Mouse (Mus musculus): ENCODE measurements around the gene Tbx1. TPM values are rescaled to one million over a fixed set of nuclear protein-coding genes. Genes with fewer than 3 reads are reported as not detected.

The Tbx1 gene
- total RNA-seq, 2 experiments from 2014 or later = 1.2 TPM

DNA sequence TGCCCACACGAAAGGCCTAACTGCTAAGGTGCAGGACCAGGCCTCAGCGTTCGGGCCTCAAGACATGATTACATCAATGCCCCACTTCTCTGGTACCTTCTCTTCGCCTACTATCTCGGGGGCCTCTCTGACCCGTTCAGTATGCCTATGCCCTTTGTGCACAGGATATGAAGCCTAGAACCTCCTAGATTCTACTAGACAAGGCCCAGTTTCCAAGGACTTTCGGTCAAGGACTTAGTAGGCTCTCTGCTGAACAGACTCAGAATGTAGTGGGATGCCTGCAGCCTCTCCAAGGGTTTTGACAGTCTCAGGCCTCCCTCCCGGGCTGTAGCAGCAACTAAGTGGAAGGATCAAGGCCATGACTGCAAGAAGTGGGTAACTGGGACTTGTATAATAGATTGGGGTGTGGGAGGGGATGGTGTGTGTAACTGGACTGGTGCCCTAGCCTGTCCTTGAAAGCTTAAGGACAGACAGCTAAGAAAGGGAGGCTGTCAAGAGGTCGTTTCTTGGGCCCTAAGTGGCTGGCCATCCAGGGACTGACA lies 1.3 kb downstream of the Tbx1 start:
- intact Hi-C loops (cut with DNase I) = loop anchor here (10.0 kb wide), 1 partner anchor 144 kb away; no protein-coding TSS in a partner anchor
- DNase-seq = no peak

- intact Hi-C loops (cut with DNase I) = loop anchor here (10.0 kb wide), 1 partner anchor 144 kb away; no protein-coding TSS in a partner anchor
- no peak for DNase-seq
These were observed 1.8 kb downstream of the Tbx1 start for GRCm38 (mm10) chr16:18588738-18589055.

DNA sequence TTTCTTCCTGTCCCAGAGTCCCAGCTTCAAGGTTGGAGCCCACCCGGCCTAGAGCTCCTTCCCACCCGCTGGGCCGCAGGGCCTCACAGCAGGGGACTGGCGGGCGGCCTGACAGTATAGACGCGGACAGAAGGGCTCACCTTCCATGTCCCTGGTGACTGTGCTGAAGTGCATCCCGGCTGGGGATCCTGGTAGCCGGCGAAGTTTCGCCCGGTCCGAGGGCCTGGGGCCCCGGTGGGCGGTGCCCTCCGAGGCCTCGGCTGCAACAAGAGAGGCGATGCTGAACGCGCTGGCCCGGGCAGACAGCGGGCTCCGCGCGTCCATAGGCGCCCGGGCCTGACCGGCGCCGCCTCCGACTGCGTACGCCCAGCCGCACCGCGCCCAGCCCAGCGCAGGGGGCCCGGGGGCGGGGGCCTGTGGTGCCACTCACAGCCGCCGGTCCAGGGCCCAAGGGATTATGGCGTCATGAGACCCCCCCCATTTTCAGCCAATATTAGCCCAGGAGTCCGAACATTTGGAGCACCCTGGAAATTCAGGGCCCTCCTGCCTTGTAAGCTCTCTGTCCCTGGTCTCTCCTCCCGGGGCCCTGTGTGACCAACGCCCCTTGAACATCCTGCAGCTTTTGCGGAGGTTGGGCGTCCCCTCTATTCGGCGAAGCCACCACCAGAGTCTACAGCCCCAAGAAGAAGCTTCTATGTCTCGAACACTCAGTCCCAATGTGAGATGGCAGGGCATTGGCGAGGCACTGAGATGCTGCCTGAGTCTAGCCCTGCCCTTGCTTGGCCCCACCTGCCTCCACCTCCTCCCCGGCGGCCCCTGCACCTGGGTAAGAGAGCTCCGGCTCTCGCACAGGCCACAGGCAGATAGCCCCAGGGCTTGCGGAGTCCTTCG lies 2.4 kb downstream of the Tbx1 start:
- DNase-seq = no peak
- intact Hi-C loops (cut with DNase I) = loop anchor here (10.0 kb wide), 1 partner anchor 143 kb away; no protein-coding TSS in a partner anchor

DNA sequence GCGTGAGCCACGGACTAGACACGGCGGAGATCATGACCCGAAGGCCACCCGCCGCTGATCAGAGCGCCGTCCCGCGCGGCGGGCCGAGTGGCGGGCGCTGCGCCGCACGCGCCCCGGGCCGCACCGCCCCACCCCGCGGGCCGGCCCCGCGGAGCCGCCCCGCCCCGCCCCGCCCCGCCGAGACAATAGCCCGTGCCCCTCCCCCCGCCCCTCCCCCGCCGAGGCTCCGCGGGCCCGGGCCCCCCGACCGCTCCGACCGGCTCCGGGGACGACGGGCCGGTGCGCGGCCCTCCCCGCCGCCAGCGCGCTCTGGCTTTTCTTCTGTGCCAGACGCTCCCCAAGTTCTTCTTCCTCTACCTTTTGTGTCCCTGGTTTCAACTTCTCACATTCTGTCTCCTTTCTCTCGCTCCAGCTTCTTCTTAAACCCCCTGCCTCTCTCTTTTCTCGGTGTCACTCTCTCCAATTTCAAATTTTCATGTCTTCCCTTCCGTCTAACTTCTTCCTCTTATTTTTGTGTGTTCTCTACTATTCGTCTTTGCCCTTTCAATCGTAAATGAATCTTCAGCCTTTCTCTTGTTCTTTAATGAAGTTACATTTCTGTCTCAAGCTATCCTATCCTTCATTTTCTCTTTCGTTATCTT lies 3.4 kb downstream of the Tbx1 start:
- no peak for DNase-seq
- intact Hi-C loops (cut with DNase I) = loop anchor here (10.0 kb wide), 1 partner anchor 142 kb away; no protein-coding TSS in a partner anchor

DNA sequence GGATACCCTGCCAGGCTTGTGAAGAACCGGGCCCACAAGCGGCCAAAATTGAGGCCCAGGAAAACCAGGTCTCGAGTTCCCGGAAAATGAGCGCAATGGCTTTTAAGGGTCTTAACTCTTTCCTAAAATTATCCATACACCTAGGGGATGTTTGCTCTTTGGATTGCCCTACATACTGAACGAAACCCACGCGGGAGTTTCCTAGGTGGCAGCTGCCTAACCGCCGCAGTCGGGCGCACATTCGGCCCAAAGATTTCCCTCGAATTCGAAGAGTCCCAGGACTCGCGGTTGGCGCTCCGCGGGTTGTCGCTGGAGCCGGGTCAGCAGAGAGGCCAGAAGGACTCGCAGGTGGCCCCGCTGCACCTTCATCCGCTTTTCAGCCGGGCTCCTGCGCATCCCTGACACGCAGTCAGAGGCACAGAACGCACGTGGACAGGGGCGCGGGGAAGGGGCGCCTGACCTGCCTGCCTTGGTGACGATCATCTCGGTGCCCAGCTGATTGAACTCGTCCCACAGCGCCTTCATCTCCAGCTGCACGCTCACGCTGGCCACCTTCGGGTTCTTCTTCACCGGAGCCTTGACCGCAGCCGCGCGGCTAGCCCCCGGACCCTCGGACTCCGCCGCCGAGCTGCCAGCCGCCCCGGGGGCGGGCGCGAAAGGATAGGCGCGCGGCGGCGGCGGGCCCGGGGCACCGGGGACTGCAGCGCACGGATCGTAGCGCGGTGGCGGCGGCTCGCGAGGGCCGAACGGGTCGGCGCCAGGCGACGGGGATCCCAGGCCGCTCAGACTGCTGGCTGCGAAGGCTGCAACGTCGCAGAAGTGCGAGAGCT lies 4.2 kb downstream of the Tbx1 start:
- no peak for DNase-seq
- intact Hi-C loops (cut with DNase I) = loop anchor here (10.0 kb wide), 1 partner anchor 141 kb away; no protein-coding TSS in a partner anchor

DNA sequence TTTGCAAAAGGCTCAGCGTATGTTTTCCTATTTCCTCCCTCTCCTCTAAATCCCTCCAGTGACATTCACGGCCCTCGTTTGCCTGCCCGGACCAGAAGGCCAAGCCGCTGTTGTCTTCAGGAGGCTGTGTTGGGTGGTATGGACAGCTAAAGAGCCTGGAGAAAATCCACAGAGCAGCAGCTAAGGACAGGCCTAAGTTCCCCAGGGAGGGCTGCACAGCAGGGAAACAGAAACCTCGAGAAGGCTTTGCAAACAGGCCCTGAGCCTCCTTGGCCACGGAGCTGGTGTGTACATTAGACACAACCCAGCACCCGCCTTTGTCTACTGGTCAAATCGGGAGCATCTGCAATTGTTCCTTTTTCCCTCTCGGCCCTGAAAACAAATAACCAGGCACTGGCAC lies 4.8 kb downstream of the Tbx1 start:
- no peak for DNase-seq
- intact Hi-C loops (cut with DNase I) = loop anchor here (10.0 kb wide), 1 partner anchor 141 kb away; no protein-coding TSS in a partner anchor

- intact Hi-C loops (cut with DNase I) = loop anchor here (10.0 kb wide), 1 partner anchor 140 kb away; no protein-coding TSS in a partner anchor
- no peak for DNase-seq
These were observed 5.5 kb downstream of the Tbx1 start for GRCm38 (mm10) chr16:18584901-18585510.

DNA sequence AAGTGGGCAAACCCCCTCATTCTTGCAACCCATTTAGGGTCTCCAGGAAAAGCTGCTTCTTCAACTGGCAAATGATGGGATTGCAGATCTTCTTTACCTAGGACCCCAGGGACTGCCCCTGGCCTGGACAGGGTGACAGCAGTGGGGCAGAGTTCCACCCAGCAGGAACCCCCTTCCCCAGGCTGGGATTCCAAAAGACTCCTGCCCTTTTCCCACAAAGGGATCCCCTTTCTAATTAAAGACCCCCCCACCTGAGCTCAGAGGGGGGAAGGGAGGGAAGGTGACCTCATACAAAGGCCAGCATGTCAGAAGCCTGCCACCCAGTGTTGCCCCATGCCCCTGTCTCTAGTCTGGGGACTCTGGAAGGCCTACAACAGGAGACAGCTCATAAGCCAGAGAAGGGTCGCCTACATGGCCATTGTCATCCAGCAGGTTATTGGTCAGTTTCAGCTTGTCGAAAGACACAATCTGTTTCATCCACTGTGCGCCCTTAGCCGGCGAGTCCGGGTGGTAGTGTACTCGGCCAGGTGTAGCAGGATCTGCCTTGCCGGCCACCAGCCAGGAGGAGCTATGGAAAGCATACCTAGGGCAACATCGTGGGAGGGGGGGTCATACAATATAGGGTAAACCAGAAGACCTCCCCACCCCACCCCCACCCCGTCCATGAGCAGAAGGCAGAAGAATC lies 6.7 kb downstream of the Tbx1 start:
- no peak for DNase-seq
- intact Hi-C loops (cut with DNase I) = loop anchor here (10.0 kb wide), 1 partner anchor 139 kb away; no protein-coding TSS in a partner anchor

GRCm38 (mm10) chr16:18583169-18583568 lies 7.3 kb downstream of the Tbx1 start:
- DNase-seq = no peak
- intact Hi-C loops (cut with DNase I) = loop anchor here (10.0 kb wide), 1 partner anchor 138 kb away; no protein-coding TSS in a partner anchor

DNA sequence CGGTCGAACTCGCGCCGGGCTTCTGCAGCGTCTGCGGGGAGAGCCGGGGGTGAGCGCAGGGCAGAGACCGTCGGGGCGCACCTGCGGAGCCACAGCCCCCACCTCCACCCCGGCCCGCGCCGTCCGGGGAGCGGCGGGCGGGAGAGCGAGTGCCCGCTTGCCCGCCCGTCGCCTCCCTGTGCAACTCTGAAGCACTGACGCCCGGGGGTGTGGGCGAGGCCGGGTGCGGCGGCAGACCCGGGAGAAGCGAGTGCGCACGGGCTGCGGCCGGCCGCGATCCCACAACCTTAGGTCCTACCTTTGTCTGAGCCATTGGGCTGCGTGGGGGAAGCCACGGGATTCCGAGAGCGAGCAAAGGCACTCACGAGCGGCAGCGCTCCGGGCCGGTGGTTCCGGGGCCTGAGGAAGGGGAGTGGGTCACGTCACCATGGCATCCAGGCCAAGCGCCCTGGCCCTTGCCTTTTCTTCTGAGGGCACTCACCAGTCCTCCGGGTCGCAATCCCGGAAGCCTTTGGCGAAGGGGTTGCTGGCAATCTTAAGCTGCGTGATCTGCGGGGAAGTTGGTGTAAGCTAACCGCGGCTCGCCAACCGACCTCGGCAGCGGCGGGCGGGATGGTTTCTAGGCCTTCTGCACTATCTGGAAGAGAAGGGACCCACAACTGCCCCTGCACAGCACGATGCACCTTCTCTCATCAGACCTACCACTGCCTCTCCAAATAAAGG lies 7.9 kb downstream of the Tbx1 start:
- intact Hi-C loops (cut with DNase I) = loop anchor here (10.0 kb wide), 1 partner anchor 138 kb away; no protein-coding TSS in a partner anchor
- DNase-seq = no peak

DNA sequence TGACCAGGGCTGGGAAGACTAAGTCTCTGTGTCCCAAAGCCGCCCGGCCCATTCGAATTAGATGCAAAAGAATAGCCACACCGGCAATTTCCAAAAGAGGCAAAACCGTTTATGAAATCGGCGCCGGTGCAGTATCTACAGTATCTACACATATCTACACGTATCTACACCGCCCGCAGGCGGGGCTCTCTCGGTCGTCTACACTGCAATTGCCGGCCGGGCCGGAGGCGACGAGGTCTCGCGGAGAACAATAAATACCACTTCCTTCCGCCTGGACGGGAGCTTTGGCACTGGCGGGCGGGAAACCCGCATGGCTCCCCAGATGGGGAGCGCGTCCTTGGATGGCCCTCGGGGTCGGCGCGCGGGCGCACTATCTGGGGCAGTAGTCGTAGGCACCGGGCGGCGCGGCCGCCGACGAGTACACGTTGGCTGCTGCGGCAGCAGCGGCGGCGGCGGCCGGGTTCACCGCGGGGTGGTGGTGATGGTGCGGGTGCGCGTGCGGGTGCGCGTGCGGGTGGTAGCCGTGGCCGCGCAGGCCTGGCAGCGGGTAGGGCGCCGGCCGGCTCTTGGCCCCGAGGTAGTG lies 8.8 kb downstream of the Tbx1 start:
- no peak for DNase-seq
- intact Hi-C loops (cut with DNase I) = loop anchor here (10.0 kb wide), 1 partner anchor 137 kb away; no protein-coding TSS in a partner anchor

GRCm38 (mm10) chr16:18581050-18581622 lies 9.3 kb downstream of the Tbx1 start:
- intact Hi-C loops (cut with DNase I) = loop anchor here (10.0 kb wide), 1 partner anchor 136 kb away; no protein-coding TSS in a partner anchor
- DNase-seq = no peak

- intact Hi-C loops (cut with DNase I) = loop anchor here (10.0 kb wide), 1 partner anchor 136 kb away; no protein-coding TSS in a partner anchor
- no peak for DNase-seq
These were observed 10.1 kb downstream of the Tbx1 start for GRCm38 (mm10) chr16:18580389-18580788.

GRCm38 (mm10) chr16:18577599-18578160 lies 12.8 kb downstream of the Tbx1 start:
- DNase-seq = no peak
- intact Hi-C loops (cut with DNase I) = no loop called here

- intact Hi-C loops (cut with DNase I) = no loop called here
- peak; percentile 43 for DNase-seq
These were observed 13.4 kb downstream of the Tbx1 start for GRCm38 (mm10) chr16:18577071-18577470.

DNA sequence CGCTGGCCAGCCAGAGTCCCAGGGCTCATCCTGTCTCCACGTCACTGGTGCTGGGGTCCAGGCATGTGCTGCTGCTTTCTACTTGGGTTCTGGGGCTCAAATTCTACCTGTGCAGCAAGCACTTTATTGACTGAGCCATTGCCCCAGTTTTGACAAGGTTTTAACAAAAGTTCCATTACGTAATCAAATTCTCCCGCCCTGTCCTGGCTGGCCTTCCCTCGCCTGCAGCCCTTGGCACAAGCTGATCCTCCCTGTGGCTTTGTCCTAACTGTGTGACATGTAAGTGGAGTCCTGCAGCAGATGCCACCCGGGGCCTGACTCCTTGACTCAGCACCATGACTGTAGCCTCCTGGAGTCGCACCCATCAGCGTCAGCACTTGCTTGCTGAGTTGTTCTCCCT lies 16.3 kb downstream of the Tbx1 start:
- DNase-seq = no peak
- intact Hi-C loops (cut with DNase I) = no loop called here

DNA sequence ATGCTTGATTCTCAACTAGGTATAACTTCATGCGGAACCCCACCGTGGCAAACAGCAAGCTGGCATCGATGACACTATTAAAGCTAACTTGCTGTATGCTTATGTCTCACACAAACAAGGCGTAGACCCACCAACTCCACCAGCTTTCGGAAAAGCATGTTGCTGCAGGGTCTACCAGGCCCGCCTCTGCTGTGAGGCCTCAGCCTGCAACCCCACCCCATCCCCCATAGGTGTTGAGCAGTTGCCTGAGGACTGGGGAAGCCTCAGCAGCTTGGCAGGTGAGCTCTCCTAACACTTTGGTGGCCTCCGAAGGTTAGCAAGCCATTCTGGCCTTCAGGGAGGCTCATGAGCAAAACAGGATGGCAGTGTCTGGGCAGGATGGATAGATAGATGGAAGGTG lies 21.9 kb downstream of the Tbx1 start:
- no peak for DNase-seq
- intact Hi-C loops (cut with DNase I) = no loop called here

Measured in left cerebral cortex, postnatal 4 days (tissue).